Mouse (Mus musculus) heart, postnatal 10 days (tissue): ENCODE measurements around the gene Nr4a1. TPM values are rescaled to one million over a fixed set of nuclear protein-coding genes. Genes with fewer than 3 reads are reported as not detected.
A peak's percentile ranks its signal among the peaks of the same experiment; 100 is the strongest.

Experiments used
- DNase-seq, 2 experiments: peaks; one replicate each; pipeline ENCODE4 v3.0.0; 2021
- intact Hi-C: fragments of 180-260 bp; cut with DNase I; formaldehyde crosslinking; loops from one replicate; pipeline ENCODE4 v1.15.1; 2025
- total RNA-seq, 2 experiments: library from RNA; stranded (reverse); gene quantifications; 2 replicates each; pipeline ENCODE4 v1.2.3; 2021

Nr4a1 gene
- 10 to 100 TPM; 16.8 to 20.4 TPM for total RNA-seq

DNA sequence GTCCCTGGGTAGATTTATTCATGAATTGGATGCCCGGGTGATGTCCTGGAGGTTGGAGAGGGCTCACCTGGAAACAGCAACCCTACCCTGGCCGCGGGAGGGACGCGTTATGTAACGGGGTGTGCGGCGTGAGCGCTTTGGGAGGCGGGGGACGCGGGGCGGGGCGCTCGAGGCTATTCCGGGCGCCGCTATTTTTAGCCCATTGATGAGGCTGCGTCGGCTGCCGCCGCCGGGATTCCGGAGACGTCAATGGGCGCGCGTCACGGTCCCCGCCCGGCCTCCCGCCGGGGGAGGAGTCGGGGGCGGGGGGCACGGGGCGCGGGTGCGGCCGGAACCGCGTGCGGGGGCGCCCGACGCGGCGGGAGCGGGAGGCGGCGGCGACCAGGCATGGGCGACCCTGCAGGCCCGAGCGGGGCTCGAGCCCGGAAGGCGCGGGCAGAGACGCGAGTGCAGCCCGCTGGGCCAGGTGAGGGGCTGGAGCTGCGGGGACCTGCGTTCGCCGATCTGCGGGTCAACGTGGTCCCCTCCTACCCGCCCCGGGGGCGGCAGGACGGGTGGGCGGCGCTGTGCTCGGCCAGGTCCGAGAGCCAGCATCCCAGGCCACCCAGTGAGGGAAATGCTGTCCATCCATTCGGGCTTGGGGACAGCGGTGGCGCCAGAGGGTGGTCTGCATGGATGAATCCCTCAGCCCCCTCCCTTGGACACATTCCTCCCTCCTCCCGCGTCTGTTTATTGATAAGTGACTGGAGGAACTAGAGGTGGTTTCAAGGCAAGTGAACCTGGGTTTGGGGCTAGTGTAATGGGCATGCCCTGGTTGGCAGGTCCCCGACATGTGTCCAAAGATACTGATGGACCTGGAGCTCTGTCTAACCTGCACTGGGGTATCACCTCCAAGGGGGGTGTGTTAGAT is at the start of gene Nr4a1:
Nr4a1 (plus strand) TSS at position 384 of the 910 bp plus-strand sequence.
- intact Hi-C loops: no loop called here
- peak; percentile 86 to 89 for DNase-seq

DNA sequence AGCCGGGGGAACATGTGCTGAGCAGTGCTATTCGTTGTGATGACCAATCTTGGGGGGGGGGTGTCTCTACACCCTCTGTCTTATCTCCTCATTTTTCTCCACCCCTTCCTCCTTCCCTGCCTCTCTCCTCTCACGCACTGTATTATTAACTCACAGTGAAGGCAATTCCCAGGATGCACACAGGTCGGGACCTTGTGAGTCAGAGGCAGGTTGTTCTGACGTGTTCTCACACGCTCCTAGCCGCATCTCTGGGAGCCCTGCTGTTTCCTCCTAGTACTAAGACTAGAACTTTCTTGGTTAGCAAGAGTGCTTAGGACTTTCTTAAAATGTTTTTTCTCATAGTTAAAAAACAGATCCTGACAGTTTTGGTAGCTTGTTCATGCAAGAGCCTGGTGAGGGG is 49.3 kb upstream of the Nr4a1 start:
- DNase-seq: no peak
- intact Hi-C loops: no loop called here

DNA sequence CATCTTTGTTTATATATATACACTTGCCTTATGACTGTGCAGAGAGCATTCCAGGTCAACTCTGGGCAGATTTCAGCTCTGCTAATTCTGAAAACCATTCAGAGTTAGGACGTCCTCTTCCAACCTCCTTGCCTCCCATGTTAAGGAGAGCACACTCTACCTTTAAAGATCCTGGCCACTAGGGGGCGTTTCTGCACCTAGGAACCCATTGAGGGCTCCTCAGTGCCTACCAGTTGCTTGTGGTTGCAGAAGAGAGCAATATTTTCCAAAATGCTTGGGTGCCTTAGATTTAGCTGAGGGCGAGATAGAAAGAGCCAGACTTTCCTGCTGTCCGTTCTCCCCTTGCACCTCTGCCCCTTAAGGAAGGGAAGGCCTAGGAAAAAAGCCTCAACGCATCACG is 43.8 kb upstream of the Nr4a1 start:
- intact Hi-C loops: no loop called here

DNA sequence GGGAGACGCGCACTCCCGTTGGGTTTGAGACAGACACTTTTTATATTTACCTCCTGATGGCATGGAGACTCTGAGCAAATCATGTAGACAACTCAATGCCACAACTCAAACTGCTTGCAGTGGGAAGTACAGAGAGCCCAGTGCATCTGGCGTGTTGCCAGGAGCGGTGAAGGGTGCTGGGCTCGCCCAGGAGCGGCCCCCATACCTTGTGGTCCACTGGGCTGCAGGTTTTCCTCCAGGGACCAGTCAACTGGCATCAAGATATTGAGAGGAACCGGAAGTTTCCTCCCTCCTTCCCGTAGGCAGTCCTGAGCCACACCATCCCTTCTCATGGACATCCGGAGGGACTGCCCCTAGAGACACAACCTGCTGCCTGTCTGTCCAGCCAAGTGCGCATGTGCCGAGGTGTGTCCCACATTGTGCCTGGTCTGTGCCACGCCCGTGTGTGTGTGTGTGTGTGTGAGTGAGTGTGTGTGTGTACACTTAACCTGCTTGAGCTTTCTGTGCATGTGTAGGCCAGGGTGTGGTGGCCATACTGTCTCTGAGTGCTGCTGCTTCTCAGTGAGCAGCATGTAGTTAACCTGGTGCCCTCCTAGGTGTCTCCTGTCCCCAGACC is 43.0 kb upstream of the Nr4a1 start:
- no peak for DNase-seq
- intact Hi-C loops: no loop called here

More for the DNA sequence above, 43.8 kb upstream of the Nr4a1 start:
- peak in 1 of 2 experiments; percentile 72 for DNase-seq

DNA sequence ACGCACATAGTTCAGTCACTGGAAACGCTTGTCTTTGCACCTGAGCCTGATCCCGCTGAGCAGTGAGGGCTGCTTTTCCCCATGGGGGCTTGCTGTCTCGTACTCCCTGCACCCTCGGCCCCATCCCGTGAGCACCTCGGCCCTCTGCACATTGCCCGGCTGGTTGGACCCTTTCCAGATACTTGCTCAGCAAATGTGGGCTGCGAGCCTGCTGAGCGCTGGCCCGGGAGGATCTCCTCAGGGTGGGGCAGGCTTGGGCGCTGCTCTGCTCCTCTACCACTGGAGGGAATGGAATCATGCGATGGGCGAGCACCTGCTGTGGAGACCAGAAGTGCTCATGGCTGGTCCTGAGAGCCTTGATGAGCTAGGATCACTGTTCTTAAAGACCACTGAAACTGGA is 41.6 kb upstream of the Nr4a1 start:
- intact Hi-C loops: no loop called here
- DNase-seq: peak; percentile 72 to 77

DNA sequence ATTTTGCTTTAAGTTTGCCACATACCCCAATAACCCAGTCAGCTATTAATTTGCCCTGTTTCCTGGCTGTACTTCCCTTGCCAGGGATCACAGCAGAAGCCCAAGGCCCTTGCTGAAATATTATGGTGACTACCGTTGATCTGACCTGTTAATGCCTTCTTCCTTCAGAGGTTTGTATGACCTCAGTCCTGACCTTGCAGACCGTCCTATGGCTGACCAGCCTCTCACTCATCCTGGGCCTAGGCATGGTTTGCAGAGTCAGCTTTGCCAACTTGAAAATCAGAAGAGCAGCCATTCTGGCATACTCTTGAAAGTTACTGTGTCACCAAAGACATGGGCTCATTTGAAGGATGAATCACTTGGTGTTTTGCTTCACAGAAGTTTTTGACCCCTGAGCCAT is 38.9 kb upstream of the Nr4a1 start:
- DNase-seq: no peak
- intact Hi-C loops: no loop called here

DNA sequence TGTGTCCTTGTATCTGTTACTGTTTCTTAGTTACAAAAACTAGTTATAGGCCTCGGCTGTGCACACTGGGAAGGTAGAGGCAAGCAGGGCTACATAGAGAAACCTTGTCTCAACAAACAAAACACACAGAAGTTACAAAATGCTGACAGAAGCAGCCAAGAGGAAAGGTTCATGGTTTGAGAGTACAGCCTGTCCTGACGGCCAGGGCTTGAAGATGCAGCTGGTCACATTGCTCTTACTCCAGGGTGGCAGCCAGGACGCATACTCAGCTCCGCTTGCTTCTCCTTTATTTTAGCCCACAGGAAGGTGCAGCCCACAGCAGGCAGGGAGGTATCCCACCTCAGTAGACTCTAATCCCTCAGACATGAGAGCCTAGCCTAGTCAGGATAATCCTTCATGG is 38.0 kb upstream of the Nr4a1 start:
- no peak for DNase-seq
- intact Hi-C loops: no loop called here

DNA sequence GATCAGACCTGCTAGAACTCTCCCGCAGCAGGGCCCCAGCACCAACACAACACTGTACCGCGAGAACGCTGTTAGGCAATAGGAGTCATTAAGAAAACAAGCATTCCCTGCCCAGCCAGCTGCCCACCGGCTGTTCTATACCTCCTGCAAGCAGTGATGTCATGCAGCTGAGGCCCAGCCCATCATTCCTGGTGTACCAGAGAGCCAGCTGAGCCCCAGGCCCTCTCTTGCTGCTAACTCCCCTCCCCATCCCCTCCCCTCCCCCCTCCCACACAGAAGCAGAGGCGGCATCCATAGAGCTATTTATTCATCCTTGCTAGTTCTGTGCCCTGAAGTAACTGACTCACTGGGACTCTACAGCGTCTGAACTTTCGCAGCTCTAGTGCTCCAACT is 33.2 kb upstream of the Nr4a1 start:
- intact Hi-C loops: loop anchor here (1.0 kb wide), 3 partner anchors 16 to 94 kb away; no protein-coding TSS in a partner anchor
- DNase-seq: no peak

DNA sequence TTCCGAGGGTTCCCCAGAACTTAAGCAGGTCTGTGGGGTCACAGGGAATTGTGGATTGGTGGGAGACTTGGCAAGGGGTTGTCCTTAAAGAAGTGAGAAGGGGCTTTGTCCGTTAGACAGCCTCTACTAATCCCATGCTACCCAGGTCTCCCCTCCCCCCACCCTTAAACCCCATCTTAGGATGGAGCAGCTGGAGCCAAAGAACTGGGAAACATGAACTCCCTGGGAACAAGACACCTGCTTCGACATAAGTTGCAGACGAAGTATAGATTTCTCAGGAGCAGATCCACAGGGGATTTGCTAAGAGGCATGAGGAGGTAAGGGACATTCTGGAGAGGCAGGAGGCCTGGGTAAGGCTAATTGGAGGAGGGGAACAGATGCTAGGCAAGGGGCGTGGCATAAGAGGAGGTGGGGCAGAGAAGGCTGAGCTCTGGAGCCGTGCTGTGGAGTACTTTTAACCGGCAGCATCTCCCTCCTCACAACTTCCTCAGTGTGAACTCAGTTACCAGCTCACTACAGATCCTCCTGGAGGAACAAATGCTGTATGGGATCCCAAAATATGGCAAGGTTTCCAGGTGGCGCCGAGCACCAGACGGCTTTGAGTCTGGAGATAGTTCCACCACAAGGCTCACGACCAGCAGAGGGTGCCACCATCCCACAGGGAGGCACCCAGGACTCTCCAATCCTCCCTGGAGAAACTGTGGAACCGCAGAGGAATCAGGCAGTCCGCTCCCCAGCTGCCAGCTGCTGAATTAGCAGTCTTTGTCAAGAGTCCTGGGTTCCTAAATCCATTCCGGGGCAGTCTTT is 32.6 kb upstream of the Nr4a1 start:
- peak; percentile 91 to 95 for DNase-seq
- intact Hi-C loops: loop anchor here (1.0 kb wide), 3 partner anchors 16 to 94 kb away; no protein-coding TSS in a partner anchor

DNA sequence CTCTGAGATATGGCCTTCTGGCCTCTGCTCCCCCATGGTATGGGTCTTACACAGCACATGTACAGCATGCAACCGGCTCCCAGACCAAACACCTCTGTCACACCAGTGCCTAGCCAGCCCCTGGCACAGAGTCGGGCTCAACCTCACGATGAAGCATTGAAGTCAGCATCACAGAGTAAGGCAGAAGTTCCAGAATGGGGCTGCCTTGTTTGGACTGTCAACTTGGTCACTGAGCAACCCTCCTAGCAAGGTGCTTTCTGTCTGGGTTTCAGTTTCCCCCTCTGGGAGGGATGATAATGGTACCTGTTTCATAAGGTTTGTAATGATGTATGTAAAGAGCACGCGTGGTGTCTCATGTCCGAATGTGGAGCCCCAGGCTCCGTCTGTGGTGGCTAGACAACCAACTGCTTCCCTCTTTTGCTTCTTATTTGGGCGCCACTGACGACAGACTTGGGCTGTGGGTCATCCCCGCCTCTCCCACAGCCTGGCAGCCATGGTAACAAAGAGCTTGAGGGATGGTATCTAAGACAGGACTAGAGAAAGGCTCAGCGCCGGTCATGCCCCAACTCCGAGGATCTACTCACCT is 31.1 kb upstream of the Nr4a1 start:
- no peak for DNase-seq
- intact Hi-C loops: no loop called here

DNA sequence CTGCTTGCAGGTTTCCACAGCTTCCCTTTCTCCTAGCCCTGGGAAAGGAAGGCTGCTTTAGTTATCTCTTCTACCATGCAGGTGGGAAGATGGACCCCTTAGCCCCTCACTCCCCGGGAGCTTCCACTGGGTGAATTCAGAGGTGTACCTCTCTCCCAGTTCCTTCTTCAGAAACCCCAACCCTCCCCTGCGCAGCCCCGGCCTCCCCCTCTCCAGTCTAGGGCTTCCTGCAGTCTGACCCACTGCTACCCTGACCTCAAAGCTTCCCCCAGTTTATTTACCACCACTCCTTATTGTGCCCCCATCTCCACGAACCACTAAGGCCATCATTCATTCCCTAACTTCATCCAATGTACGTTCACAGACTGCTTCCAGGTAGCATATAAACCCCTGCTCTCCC is 30.5 kb upstream of the Nr4a1 start:
- intact Hi-C loops: no loop called here
- no peak for DNase-seq

DNA sequence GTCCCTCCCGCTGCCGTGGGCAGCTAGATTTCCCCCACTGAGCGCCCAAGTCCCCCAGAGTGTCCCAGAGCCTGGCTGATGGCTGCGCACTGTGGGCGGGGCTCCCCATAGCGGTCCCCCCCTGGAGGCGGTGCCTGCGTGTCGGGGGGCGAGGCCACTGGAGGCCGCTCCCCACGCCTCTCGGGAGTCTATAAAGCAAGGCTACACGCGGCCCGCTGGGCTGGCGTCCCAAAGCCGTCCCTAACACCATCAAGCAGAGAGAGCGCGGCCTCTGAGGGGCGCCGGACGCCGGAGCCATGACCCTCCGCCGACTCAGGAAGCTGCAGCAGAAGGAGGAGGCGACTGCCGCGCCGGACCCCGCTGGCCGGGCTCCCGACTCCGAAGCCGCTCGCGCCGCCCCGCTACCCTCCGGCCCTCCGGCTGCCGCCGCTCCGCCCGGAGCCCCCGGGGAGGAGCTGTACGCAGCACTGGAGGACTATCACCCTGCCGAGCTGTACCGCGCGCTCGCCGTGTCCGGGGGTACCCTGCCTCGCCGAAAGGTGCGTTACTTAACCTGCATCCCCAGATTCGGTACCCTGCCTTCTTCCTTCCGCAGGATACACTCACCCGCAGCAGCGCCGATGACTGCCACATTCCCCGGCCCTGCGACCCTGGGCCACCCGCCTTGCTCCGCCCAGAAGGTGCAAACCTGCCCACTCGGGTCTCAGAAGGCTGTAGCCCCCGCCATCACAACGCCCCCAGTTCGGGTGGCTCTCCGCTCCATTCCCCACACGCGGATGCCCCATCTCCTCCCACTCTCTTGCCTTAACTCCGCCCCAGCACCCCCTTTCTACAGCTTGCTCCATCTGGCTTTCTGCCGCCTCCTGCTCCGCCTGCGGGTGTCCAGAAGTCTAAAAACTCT is 29.8 kb upstream of the Nr4a1 start, which contains the start of gene Grasp:
Grasp (plus strand) TSS at position 183 of the 901 bp plus-strand sequence.
- DNase-seq: peak; percentile 93 to 95
- intact Hi-C loops: no loop called here

DNA sequence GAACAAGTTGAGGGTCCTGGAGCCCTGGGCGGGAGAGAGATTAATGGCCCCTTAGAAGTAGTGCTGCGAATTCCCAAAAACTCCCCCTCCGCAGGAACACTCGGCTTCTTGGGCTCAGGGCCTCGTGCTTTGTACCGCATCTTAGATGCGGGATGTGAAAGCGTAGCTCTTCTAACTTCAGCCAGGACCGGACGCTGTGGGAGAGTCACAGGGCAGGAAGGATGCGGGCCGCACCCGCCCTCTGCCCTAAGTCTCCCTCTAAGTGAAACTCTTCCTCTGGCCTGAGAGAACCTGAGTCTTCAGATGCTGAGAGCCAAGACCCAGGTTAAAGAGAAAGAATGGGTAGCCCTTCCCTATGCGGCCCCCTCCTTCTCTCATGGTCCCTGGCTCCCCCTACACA is 29.1 kb upstream of the Nr4a1 start:
- peak; percentile 50 to 57 for DNase-seq
- intact Hi-C loops: no loop called here

DNA sequence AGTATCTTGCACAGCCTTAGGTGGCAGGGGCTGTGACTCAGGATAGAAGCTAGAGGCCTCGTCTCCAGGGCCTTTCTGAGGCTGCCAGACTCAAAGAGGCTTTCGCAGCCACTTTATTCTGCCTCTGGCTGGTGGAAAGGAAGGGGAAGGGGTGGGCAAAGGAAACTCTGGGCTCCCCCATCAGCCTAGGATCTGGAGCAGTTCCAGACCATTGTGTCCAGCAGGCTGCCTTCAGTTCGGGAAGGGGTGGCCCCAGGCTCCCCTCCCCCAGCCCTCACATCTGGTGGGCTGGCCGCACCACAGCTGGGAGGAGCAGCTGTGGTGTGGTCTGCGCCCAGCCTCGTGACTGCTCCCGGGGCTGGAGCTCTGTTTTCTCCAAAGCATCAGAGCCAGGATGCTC is 26.1 kb upstream of the Nr4a1 start:
- intact Hi-C loops: no loop called here
- peak; percentile 85 to 86 for DNase-seq

DNA sequence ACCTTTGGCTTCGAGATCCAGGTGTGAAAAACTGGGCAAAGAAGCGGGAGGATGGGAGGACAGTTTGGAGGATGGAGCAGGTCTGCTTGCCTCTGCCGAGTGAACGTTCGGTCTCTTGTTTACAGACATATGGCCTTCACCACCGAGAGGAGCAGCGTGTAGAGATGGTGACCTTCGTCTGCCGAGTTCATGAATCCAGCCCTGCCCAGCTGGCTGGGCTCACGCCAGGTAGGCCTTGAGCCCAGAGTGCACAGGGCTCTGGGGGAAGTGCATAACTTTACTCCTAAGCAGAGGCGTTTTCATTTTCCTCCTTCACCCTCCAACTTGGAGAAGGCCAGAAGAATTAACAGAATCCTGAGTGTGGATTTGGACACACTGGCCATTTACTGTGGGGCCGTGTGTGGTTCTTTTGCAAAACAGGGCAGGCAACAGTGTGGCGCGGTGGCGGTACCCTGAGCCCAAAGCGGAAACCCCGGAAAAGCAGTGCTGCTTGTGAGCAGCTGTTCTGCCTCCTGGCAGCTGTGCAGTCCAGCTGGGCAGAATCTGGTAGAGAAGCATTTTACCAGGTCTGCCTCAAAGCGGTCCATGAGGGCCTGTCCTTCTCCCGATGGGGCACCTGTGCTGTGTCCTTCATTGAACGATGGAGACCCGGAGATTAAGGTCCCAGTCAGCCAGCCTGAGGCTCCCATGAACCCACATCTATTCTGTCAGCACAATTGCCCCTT is 25.0 kb upstream of the Nr4a1 start:
- intact Hi-C loops: no loop called here
- DNase-seq: peak; percentile 72 to 74

DNA sequence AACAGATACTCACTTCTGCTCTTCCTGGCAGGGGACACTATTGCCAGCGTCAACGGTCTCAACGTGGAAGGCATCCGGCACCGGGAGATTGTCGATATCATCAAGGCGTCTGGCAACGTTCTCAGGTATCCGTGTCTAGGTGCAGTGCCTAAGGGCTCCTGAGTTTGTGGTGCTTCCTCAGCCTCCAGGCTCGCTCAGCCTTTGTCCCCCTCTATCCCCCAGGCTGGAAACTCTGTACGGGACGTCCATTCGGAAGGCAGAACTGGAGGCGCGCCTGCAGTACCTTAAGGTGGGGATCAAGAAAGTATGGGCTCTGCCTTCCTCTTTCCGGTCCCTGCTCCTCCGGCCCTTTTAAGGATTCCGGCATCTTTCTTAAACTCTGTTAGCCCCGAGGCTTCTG is 23.6 kb upstream of the Nr4a1 start:
- DNase-seq: no peak
- intact Hi-C loops: no loop called here

DNA sequence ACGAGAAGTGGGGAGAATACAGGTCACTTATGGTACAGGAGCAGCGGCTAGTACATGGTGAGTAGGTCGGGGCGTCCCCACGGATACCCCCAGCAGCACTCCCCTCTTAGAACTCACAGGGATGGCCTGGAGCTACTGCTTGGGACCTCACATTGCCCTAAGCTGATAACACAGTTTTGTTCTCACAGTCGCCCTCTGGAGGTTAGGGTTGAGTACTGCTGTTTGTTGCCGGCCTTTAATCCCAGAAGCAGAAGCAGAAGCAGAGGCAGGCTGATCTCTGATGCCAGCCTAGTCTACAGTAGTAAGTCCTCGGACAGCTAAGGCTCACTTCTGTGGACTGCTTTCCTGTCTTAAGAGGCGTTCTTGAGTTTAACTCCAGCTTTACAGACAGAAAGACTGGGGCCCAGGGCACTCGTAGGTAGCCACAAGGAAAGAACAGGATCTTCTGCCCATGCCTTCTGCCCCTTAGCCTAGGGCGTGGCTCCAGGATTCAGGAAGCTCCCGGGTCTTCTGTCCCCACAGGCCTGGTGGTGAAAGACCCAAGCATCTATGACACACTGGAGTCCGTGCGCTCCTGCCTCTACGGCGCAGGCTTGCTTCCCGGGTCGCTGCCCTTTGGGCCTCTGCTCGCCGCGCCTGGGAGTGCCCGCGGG is 22.9 kb upstream of the Nr4a1 start:
- peak in 1 of 2 experiments; percentile 67 for DNase-seq
- intact Hi-C loops: no loop called here

DNA sequence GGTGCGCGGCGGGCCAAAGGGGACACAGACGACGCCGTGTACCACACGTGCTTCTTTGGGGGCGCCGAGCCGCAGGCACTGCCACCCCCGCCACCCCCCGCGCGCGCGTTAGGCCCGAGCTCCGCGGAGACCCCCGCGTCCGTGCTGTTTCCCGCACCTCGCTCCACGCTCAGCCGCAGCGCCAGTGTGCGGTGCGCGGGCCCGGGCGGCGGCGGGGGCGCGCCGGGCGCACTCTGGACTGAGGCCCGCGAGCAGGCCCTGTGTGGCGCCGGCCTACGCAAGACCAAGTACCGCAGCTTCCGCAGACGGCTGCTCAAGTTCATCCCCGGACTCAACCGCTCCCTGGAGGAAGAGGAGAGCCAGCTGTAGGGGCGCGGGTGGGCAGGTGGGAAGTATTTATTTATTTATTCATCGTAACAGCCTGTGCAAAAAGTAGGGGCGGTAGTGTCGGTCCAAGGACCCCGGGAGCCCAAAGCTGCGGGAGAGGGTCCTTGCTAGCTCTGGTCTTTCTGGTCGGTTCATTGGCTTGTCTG is 22.4 kb upstream of the Nr4a1 start:
- intact Hi-C loops: no loop called here
- DNase-seq: no peak
